Mouse (Mus musculus): ENCODE data around the gene Nfrkb.

Gene Nfrkb

GRCm38 (mm10) chr9:31385947-31386354, at the start of gene Nfrkb:
Gene Nfrkb (plus strand): TSS chr9:31386192.
- peak; percentile 93 for DNase-seq

DNA sequence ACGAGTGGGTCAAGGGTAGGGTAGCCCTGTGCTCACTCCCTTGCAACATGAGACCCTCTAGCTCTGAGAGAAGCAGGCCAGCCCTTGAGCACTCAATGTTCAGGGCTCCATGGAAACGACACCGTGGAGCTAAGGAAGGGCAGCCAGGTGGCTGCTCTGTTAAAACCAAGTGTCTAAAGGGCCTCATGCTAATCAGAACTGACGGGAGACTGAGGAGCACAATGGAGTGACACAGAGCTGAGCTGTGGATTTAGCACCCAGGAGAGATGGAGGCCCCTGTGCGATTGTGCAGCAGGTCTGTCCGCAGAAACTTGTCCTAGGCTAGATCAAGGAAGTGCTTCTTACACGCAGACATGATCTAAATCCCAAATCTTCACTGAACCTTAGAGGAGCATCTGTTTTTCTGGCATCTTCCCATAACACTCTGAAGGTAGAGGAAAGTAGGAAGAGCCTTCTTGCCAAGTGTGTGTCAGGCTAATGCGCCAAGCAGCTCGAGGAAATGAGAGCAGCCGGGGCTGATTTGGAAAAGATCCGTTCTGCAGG, 41.6 kb upstream of the Nfrkb start:
- DNase-seq = peak; percentile 79

DNA sequence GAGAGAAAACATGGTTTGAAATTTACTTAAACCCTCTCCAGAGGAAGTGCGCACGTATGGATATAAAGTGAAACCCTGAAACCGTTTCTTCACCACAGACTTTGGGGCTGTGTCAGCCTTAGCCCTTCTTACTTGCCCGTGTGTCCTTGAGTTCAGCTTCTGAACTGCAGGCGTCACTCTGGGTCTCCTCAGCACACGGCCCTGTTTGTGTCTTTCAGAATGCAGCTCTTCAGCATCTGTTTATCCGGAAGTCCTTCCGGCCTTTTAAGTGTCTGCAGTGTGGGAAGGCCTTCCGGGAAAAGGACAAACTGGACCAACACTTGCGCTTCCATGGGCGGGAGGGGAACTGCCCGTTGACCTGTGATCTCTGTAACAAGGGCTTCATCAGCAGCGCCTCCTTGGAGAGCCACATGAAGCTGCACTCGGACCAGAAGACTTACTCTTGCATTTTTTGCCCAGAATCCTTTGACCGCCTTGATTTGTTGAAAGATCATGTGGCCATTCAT, 39.4 kb upstream of the Nfrkb start:
- no peak for DNase-seq

DNA sequence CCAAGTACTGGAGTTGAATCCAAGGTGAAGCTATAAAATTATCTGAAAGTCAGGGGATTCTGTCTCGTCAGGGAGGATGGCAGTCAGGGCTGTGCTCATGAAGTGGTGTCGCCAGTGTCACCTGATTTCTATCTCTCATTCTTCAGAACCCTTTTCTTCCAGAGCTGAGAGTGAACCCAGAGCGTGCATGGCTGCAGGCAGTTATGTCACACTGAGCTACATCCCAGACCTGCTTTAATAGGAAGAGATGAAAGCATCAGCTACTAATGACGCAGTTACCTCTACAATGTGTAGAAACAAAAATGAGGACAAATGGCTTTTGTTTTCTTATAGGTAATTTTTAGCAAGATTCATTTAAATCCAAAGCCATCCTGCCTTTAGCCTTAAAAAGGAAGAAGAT, 37.5 kb upstream of the Nfrkb start:
- DNase-seq = no peak

DNA sequence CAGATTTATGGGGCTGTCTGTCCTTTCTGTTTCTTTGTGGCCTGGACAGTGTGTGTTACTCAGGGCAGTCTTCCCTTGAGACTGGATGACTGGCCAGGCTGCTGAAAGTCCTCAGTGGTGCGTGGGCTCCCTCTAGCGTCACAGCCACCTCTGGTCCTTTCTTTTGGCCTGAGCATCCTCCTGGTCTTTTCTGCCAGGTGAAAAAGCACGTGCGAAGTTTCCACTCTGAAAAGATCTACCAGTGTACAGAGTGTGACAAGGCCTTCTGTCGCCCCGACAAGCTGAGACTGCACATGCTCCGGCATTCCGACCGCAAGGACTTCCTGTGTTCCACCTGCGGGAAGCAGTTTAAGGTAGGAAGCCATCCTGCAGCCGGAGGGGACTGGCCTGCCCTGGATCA, 37.1 kb upstream of the Nfrkb start:
- DNase-seq = peak; percentile 85

DNA sequence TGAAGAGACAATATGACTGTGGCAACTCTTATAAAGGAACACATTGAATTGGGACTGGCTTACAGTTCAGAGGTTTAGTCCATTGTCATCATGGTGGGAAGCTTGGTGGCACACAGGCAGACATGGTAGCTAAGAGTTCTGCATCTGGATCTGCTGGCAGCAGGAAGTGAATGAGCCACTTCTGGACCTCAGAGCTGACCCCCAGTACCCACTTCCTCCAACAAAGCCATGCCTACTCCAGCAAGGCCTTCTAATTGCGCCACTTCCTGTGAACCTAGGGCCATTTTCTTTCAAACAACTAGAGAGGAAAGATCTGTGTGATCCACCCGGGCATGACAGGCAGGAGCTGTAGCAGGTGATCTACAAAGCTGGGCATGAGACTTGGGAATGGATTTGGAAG, 33.3 kb upstream of the Nfrkb start:
- DNase-seq = no peak

- no peak for DNase-seq
Measured at GRCm38 (mm10) chr9:31353518-31353917, 32.5 kb upstream of the Nfrkb start.

GRCm38 (mm10) chr9:31354051-31354450, 31.9 kb upstream of the Nfrkb start:
- DNase-seq = no peak

DNA sequence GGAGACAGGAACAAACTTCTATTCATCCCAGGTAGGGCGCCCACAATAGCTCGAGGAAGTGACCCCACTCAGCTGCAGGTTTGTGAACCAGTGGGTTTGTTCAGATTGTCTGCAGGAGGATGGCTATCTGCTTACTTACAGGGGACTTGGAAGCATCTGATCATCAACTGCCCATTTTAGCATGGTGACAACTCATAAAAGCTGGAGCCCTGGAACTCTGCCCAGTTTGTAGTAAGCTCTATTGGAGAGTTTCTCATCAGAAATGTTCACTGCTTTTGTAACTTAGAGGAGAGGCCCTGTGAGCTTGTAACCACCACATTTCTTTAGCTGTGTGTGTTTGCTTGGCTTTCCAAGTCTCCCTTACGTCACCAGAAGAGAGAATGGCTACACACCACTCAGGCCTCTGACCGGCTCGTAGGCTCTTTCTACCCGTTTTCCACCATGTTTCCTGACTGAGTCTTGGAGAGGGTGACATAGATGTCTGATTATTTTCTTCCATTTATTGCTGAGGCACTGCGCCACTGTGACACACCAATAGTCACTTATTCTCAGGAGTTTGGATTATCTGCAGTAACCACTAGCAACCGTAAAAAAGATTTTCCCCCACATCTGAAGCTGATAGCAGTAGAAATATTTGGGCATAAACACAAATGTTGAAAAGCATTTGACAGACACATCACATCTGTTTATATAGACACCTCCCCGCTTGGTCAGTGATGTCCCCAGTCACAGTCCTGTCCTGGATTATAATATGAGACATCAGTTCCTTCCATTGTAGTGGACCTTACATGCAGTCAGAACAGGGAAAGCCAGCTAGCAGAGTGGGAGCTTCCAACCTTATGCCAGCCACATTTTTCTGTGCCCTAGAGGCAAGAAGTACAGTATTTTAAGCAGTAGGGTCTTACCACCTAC, 22.0 kb upstream of the Nfrkb start:
- no peak for DNase-seq

GRCm38 (mm10) chr9:31365086-31365485, 20.9 kb upstream of the Nfrkb start:
- no peak for DNase-seq

DNA sequence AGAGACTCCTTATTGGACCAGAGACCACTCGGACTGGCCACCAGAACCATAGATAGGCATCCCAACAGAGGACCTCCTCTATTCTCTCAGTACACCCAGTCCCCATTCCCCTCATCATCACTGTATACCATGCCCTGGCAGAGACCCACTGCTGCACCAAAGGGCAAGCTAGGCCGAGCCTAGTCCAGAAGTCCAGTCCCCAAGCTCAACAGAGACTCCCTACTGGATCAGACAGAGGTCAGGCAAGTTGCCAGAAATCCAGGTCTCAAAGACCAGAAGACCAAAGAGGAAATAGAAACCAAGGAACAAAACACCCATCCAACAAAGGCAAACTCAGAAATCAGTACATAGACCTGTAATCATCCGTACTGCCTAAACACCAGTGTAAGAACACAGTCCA, 14.3 kb upstream of the Nfrkb start:
- DNase-seq = no peak

DNA sequence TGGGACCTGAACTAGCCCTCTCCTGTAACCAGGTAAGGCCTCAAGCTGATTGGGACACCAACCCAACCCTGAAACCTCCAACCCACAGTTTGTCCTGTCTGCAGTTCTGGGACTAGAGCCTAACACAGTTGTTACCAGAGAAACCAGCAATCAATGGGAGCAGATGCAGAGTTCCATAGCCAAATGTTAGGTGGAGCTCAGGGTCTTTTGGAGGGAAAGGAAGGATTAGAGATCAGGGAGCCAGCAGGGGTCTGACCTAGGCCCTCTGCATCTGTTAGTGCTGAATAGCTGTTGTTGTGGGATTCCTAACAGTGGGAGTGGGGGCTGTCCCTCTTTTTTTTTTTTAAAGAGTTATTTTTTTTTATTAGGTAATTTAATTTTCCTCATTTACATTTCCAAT, 9.3 kb upstream of the Nfrkb start:
- no peak for DNase-seq

- DNase-seq = peak; percentile 21
Measured at GRCm38 (mm10) chr9:31384786-31385499, 1.0 kb upstream of the Nfrkb start.

DNA sequence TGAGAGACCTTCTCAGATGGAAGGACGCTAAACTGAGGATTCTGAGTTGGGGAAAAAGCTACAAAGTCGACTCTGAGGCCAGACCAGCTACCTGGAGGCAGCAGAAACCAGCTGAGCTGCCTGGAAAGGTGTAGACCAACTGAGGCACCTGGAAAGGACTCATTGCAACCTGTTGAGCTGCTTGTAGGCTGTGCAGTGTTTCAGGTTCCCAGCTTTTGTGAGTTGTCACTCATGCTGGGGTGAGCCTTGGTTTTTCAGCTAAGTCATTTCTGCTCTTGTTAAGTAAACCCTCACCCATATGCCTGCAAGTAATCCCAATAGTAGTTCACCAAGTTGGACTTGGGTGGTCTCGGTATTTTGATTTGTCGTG, 507 bp upstream of the Nfrkb start:
- peak; percentile 33 for DNase-seq

DNA sequence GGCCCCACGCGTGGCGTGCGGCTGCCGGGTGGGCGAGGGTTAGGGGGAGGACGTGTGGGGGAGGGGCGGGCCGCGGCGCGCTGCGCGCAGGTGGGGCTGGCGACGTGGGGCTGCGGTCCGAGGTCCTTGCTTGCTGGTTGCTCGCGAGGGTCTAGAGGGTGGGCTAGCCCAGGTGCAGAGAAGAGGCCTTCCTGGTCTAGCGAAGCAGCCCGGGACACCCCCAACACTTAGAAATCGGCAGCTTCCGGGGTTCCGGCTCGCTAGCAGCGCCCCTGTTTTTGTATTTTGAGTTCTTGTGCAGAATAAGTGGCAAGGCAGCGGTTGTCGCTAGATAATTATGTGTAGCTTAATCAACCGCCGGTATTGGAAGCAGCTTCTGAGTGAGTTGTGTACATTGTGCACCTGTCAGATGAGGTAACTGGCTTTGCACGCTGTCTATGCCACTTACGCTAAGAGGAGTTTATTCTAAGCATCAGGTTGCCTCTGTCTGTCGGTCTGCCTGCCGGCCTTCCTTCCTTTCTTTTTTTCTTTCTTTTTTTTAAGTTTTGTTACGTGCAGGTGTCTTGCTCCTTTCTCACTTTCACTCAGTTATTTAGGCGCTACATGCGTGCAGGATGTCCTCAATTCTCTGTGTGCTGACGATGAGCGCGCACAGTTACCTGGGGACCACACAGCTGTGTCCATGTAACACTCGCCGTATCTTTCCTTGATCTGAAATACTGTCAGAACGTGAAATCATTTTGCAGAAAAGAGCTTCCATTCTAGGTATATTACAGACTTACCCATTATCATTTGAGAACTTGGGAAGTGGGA, 582 bp downstream of the Nfrkb start:
- DNase-seq = no peak

DNA sequence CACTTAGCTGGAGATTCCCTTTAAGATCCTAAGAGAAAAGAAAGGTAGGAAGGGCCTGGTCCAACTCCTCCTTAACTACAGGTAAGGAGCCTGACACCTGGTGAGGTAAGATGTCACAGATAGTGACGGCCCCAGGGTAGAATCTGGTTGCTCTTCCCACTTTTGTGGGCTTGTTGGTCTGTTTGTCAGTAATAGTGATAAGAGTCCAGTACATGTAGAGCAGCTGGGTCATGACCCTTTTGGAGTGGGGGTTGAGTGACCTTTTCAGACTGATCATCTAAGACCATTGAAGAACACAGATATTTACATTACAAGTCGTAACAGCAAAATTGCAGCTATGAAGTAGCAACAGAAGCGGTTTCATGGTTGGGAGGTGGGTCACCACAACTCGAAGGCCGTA, 1.2 kb downstream of the Nfrkb start:
- no peak for DNase-seq

- DNase-seq = no peak
Measured at GRCm38 (mm10) chr9:31400441-31400840, 14.4 kb downstream of the Nfrkb start.

DNA sequence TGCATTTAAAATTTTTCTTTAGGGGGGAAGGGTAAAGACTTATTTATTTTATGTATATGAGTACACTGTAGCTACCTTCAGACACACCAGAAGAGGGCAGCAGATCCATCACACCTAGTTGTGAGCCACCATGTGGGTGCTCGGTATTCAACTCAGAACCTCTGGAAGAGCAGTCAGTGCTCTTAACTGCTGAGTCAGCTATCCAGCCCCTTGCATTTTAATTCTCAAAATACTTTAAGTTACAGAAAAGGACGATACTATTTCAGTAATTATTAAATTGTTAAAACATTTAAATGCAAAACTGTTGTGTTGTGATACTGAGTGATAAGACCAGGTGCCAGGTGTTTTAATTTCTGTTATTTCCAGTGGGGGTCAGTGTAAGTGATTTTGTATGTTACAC, 18.3 kb downstream of the Nfrkb start:
- no peak for DNase-seq

DNA sequence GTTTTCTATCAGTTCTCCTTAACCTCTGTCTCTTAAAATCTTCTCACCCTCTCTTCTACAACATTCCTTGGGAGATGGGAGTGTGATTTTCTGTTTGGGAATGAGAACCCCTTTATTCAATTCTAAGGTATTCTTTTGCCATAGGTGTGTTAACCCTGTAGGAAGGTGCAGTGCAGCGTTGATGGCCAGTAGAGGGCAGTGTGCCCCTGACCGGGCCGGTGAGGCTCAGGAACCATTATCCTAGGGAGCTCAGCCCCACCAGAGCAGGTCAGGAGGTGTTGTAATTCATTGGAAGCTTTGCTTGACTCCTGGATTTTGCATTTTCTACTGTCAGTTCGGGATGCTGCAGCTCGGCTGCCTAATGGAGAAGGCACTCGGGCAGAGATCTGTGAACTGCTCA, 19.2 kb downstream of the Nfrkb start:
- DNase-seq = no peak

DNA sequence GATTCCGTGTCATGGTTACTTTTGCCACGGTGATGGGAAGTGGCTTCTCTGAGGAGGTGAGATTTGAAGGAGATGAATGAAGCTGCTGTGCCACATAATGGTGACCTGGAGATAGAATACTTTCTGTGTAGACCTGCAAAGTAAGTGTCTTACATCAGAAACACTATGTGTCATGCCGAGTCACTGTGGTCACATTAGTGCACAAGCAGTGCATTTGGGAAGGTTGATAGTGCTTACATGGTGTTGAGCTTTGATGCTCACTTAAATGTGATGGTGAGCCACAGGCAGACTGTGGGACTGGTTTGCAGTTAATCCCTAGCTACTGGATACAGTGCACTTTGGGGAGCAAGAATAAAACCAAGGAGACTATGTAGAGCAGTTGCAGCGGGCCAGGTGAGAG, 26.2 kb downstream of the Nfrkb start:
- no peak for DNase-seq

GRCm38 (mm10) chr9:31418821-31419220, 32.8 kb downstream of the Nfrkb start:
- no peak for DNase-seq

- no peak for DNase-seq
Measured at GRCm38 (mm10) chr9:31422143-31422542, 36.2 kb downstream of the Nfrkb start.

DNA sequence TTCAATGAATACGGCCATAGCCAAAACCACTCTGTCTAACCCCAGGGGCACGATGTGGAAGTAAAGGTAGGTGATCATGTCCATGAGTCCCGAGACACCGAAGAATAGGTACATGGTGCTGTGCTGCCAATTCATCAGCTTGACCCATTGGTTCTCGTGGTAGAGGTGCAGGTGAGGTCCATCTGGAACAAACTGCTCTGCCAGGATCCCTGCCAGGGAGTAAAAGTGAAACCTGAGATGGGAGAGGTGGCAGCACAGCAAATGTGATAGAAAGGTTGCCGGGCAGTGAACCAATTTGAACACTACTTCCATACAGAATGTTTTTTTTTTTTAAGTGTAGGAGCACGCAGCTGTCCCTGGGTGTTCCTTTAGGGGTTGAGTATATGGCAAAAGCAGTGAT, 43.0 kb downstream of the Nfrkb start:
- no peak for DNase-seq

Measured in cerebellum, adult 11-12 months (tissue).